ENCODE assay signal across 8 mouse cellular contexts in genomic region chr14:17659031-17659430, GRCm38 (mm10). TPM values are rescaled to one million over a fixed set of nuclear protein-coding genes. Genes with fewer than 3 reads are reported as not detected.
DNase-seq lines count a peak whose midpoint lies in the region; ATAC-seq lines count a peak whose summit lies in the region.

No protein-coding gene starts in this region.

- no peaks in the 10 kb centered on the region for H3K9me3 ChIP-seq in forebrain, embryonic 15.5 days
- no peaks in the 10 kb centered on the region for H3K9me3 ChIP-seq in liver, embryonic 15.5 days (replicated peaks)
- no peaks in the 10 kb centered on the region for H3K9me3 ChIP-seq in neural tube, embryonic 11.5 days (ENCODE audit: control insufficient read depth, low read length)

- peak; percentile 17 to 40 for DNase-seq in CD8-positive naive resting alpha-beta T cell, adult 2 months (ENCODE audit: low read depth in 2 of 2, low spot score in 2 of 2)
- DNase-seq in cerebellum, adult 11 months, result peak; percentile 73
- peak; percentile 82 to 85 for DNase-seq in heart, postnatal 14 days
- peak; percentile 69 for DNase-seq in large intestine, adult 2 months (ENCODE audit: low read depth, low spot score)
- DNase-seq in neural tube, embryonic 11.5 days (ENCODE audit: low spot score), result peak; percentile 73
- peak; percentile 89 for DNase-seq in testis, postnatal 10 days (ENCODE audit: low spot score)

- under 1% methylated on average over 9 of the region's 10 CpGs for WGBS in forebrain, embryonic 15.5 days
- WGBS in large intestine, adult 2 months, result under 1% methylated on average over 10 of the region's 10 CpGs
- WGBS in liver, embryonic 15.5 days (ENCODE audit: insufficient replicate concordance), result under 1% methylated on average over 10 of the region's 10 CpGs
- 1% methylated on average over 10 of the region's 10 CpGs for WGBS in neural tube, embryonic 11.5 days

- H3K4me2 ChIP-seq in forebrain, embryonic 15.5 days (replicated peaks), result peak overlapping the region; percentile 93
- H3K4me2 ChIP-seq in liver, embryonic 15.5 days, result peak overlapping the region; percentile 69
- H3K4me2 ChIP-seq in neural tube, embryonic 11.5 days (ENCODE audit: low read depth), result peak overlapping the region; percentile 97

- peak overlapping the region; percentile 67 for H3K4me3 ChIP-seq in forebrain, embryonic 15.5 days
- peak overlapping the region; percentile 56 for H3K4me3 ChIP-seq in liver, embryonic 15.5 days (replicated peaks)
- 0 out of 2 replicates have a peak overlapping the region, but pooled peaks have one; percentile 64 for H3K4me3 ChIP-seq in neural tube, embryonic 11.5 days (ENCODE audit: low read depth, low read length)

- H3K9ac ChIP-seq in forebrain, embryonic 15.5 days (replicated peaks), result no peak overlapping the region
- H3K9ac ChIP-seq in liver, embryonic 15.5 days, result no peak overlapping the region
- no peak overlapping the region for H3K9ac ChIP-seq in neural tube, embryonic 11.5 days (ENCODE audit: low read length)

- peak; percentile 63 for ATAC-seq in forebrain, embryonic 15.5 days (replicated peaks)
- ATAC-seq in liver, embryonic 15.5 days (ENCODE audit: insufficient read depth), result no peak
- ATAC-seq in neural tube, embryonic 11.5 days (ENCODE audit: insufficient read depth, low FRiP score, low TSS enrichment), result no peak

- intact Hi-C loops in heart, postnatal 14 days (cut with DNase I), result loop anchor here (2.0 to 10.0 kb wide), 4 partner anchors 257 to 616 kb away; partner anchors contain the start of genes Nkiras1 and Rpl15

- H3K36me3 ChIP-seq in forebrain, embryonic 15.5 days, result no peaks in the 10 kb centered on the region
- no peaks in the 10 kb centered on the region for H3K36me3 ChIP-seq in liver, embryonic 15.5 days (replicated peaks)
- no peaks in the 10 kb centered on the region for H3K36me3 ChIP-seq in neural tube, embryonic 11.5 days (ENCODE audit: control insufficient read depth, insufficient read depth, low read length)

- H3K27me3 ChIP-seq in forebrain, embryonic 15.5 days, result peaks cover 9% of the 10 kb centered on the region
- peaks cover 50% of the 10 kb centered on the region for H3K27me3 ChIP-seq in liver, embryonic 15.5 days
- peaks cover 16% of the 10 kb centered on the region for H3K27me3 ChIP-seq in neural tube, embryonic 11.5 days (ENCODE audit: control insufficient read depth, insufficient read depth, low read length)

- H3K27ac ChIP-seq in forebrain, embryonic 15.5 days (replicated peaks), result no peak overlapping the region
- H3K27ac ChIP-seq in liver, embryonic 15.5 days (replicated peaks), result no peak overlapping the region
- no peak overlapping the region for H3K27ac ChIP-seq in neural tube, embryonic 11.5 days (ENCODE audit: low read depth, low read length)

- H3K4me1 ChIP-seq in forebrain, embryonic 15.5 days, result peaks cover 26% of the 10 kb centered on the region
- H3K4me1 ChIP-seq in liver, embryonic 15.5 days (replicated peaks), result no peaks in the 10 kb centered on the region
- peaks cover 7% of the 10 kb centered on the region; the same call in 1 of the 2 replicates for H3K4me1 ChIP-seq in neural tube, embryonic 11.5 days (ENCODE audit: control insufficient read depth, insufficient read depth, low read length)

RNA-seq across cellular contexts. Expression of gene Thrb, which starts 1.0 kb away (rescaled TPM):
- 1.6 and 2.4 TPM in 2 replicates for polyA plus RNA-seq in forebrain, embryonic 15.5 days (2015; fragmentation: Nextera tagmentation; extraction: Ambion mirVana)
- total RNA-seq in heart, postnatal 14 days (2021), result 10 to 100 TPM; 18.1 to 26.3 TPM
- 2.5 and 6.1 TPM in 2 replicates for polyA plus RNA-seq in large intestine, adult 2 months (2012; rRNA removed)
- 2.1 and 3.9 TPM in 2 replicates for polyA plus RNA-seq in liver, embryonic 15.5 days (2015; fragmentation: Nextera tagmentation; extraction: Ambion mirVana)
- 0.49 and 0.70 TPM in 2 replicates for polyA plus RNA-seq in neural tube, embryonic 11.5 days (2014; fragmentation: Nextera tagmentation; extraction: Ambion mirVana)

Comparison
In these comparisons a context has a peak if more than half of its experiments do, and no peak if none do; other contexts are left out.
1. DNase-seq: peak in every context shown above with its lines; median percentile 89 in testis, postnatal 10 days; 84 in heart, postnatal 14 days; 73 in cerebellum, adult 11 months; 73 in neural tube, embryonic 11.5 days; 69 in large intestine, adult 2 months; 28 in CD8-positive naive resting alpha-beta T cell, adult 2 months.